Mouse (Mus musculus) olfactory bulb, adult 2 months (tissue): Measurements from ENCODE around the gene Junb. TPM values are rescaled to one million over a fixed set of nuclear protein-coding genes. Genes with fewer than 3 reads are reported as not detected.

Source experiments
- H3K27ac ChIP-seq: fragments of 200-500 bp; 2 replicates; pipeline ENCODE4 v1.5.1; 2012; ENCODE audit warnings: low read depth, low read length; ENCODE audit not compliant: insufficient read depth
- H3K4me1 ChIP-seq: fragments of 200-500 bp; 2 replicates; pipeline ENCODE4 v1.6.1; 2012; ENCODE audit warnings: low read length; ENCODE audit not compliant: control insufficient read depth, insufficient read depth
- H3K4me3 ChIP-seq: fragments of 200-500 bp; 2 replicates; pipeline ENCODE4 v1.5.1; 2012; ENCODE audit warnings: mild to moderate bottlenecking, low read depth, low read length, moderate library complexity; ENCODE audit not compliant: insufficient read depth
- CTCF ChIP-seq: fragments of 200-500 bp; IDR thresholded peaks from 2 replicates; pipeline ENCODE4 v1.5.1; 2012; ENCODE audit warnings: low read depth, mild to moderate bottlenecking, low read length, moderate library complexity; ENCODE audit not compliant: insufficient read depth
- POLR2A ChIP-seq: fragments of 200-500 bp; IDR thresholded peaks from 2 replicates; pipeline ENCODE4 v1.6.1; 2012; ENCODE audit warnings: mild to moderate bottlenecking, low read depth, low read length, moderate library complexity; ENCODE audit not compliant: insufficient read depth
- WGBS: fragments of 180-500 bp; shearing (Covaris S2); methylation state at CpG from one replicate; pipeline ENCODE4 v1.1.7; 2018; 5-methylcytosine and 5-hydroxymethylcytosine counted together
- polyA plus RNA-seq: library from polyadenylated mRNA; stranded (reverse); fragments of >200 nt; gene quantifications from 2 replicates; pipeline ENCODE4 v1.2.4, GENCODE M21; 2012; ENCODE audit warnings: low replicate concordance; ENCODE audit not compliant: missing spikeins, insufficient read depth, insufficient read length

Gene Junb
- polyA plus RNA-seq, 1 experiment: not detected

GRCm38 (mm10) chr8:84976031-84976762 is 2.3 kb downstream of the Junb start:
- under 1% methylated on average over 61 of the region's 61 CpGs for WGBS
- TF ChIP-seq CTCF: no peak
- TF ChIP-seq POLR2A: peak; percentile 65
- Histone ChIP-seq H3K4me3 (peak overlapping the region; percentile 83), H3K4me1 (peaks cover 26% of the 10 kb centered on the region), H3K27ac (peak overlapping the region; percentile 92)

- WGBS: 38% methylated on average over 7 of the region's 7 CpGs
- Histone ChIP-seq H3K4me1 (peaks cover 27% of the 10 kb centered on the region), H3K4me3 (no peak overlapping the region), H3K27ac (peak overlapping the region; percentile 76)
- TF ChIP-seq CTCF (peak; percentile 66), POLR2A (no peak)
Measured at GRCm38 (mm10) chr8:84975434-84975833, 3.1 kb downstream of the Junb start.

GRCm38 (mm10) chr8:84974543-84975142 is 3.9 kb downstream of the Junb start:
- 74% methylated on average over 8 of the region's 8 CpGs for WGBS
- no peak overlapping the region for H3K27ac ChIP-seq
- TF ChIP-seq CTCF (no peak), POLR2A (no peak)
- H3K4me3 ChIP-seq: no peak overlapping the region
- peaks cover 22% of the 10 kb centered on the region for H3K4me1 ChIP-seq

GRCm38 (mm10) chr8:84973803-84974542 is 4.5 kb downstream of the Junb start:
- 39% methylated on average over 4 of the region's 4 CpGs for WGBS
- no peak overlapping the region for H3K4me3 ChIP-seq
- TF ChIP-seq POLR2A (no peak), CTCF (no peak)
- peaks cover 19% of the 10 kb centered on the region for H3K4me1 ChIP-seq
- no peak overlapping the region for H3K27ac ChIP-seq

- TF ChIP-seq POLR2A (no peak), CTCF (no peak)
- 94% methylated on average over 1 of the region's 1 CpGs for WGBS
- H3K27ac ChIP-seq: no peak overlapping the region
- no peak overlapping the region for H3K4me3 ChIP-seq
- peaks cover 17% of the 10 kb centered on the region for H3K4me1 ChIP-seq
Measured at GRCm38 (mm10) chr8:84973079-84973478, 5.4 kb downstream of the Junb start.

- Histone ChIP-seq H3K4me3 (no peak overlapping the region), H3K27ac (no peak overlapping the region), H3K4me1 (peaks cover 10% of the 10 kb centered on the region)
- 32% methylated on average over 5 of the region's 5 CpGs for WGBS
- no peak for TF ChIP-seq POLR2A
- no peak for TF ChIP-seq CTCF
Measured at GRCm38 (mm10) chr8:84970913-84971312, 7.6 kb downstream of the Junb start.

- Histone ChIP-seq H3K27ac (peak overlapping the region; percentile 71), H3K4me1 (peaks cover 11% of the 10 kb centered on the region), H3K4me3 (peak overlapping the region; percentile 63)
- TF ChIP-seq POLR2A (no peak), CTCF (no peak)
- WGBS: under 1% methylated on average over 21 of the region's 21 CpGs
Measured at GRCm38 (mm10) chr8:84970135-84970790, 8.3 kb downstream of the Junb start.

GRCm38 (mm10) chr8:84969241-84970134 is 9.0 kb downstream of the Junb start, which contains the start of the genes Gm49661, Prdx2 and Rnaseh2a:
TSS of gene Gm49661 (minus strand) at chr8:84969433.
TSS of gene Prdx2 (plus strand) at chr8:84969587.
TSS of gene Rnaseh2a (minus strand) at chr8:84969767.
- Histone ChIP-seq H3K4me3 (peak within 1 kb of the TSS; percentile 63), H3K27ac (peak within 1 kb of the TSS; percentile 80), H3K4me1 (peaks cover 14% of the 10 kb centered on the region)
- no peak for TF ChIP-seq CTCF
- TF ChIP-seq POLR2A: peak; percentile 87
- WGBS: under 1% methylated on average over 56 of the region's 56 CpGs
